Mouse (Mus musculus) lung, postnatal 0 days (tissue): ENCODE data around the gene Btd.

Experiments
- CTCF ChIP-seq: IDR thresholded peaks from 2 replicates; pipeline ENCODE4 v1.5.1; 2016; ENCODE audit warnings: antibody characterized with exemption, mild to moderate bottlenecking
- EP300 ChIP-seq: IDR thresholded peaks from 2 replicates; pipeline ENCODE4 v1.6.1; 2016; ENCODE audit warnings: antibody characterized with exemption, mild to moderate bottlenecking, control low read depth

- TF ChIP-seq EP300 (no peak), CTCF (no peak)
Observed at GRCm38 (mm10) chr14:31696985-31697303, 56.1 kb downstream of the Btd start.
